Mouse (Mus musculus) kidney, embryonic 14.5 days (tissue): ENCODE results near the gene Porcn. TPM values are rescaled to one million over a fixed set of nuclear protein-coding genes. Genes with fewer than 3 reads are reported as not detected.
A peak's percentile ranks its signal among the peaks of the same experiment; 100 is the strongest.

Source experiments
- ATAC-seq: fragments of 200-750 bp; cut with Nextera tagmentation; 2 replicates; pipeline ENCODE4 v1.8.0; 2017; ENCODE audit warnings: moderate number of reproducible peaks, mild to moderate bottlenecking, moderate TSS enrichment, moderate library complexity; ENCODE audit not compliant: low FRiP score, low TSS enrichment
- H3K27ac ChIP-seq: fragments of 300-500 bp; sonication (generic); 2 replicates; pipeline ENCODE4 v1.5.1; 2014; ENCODE audit warnings: low read depth, mild to moderate bottlenecking, low read length, moderate library complexity, mixed read lengths
- H3K27me3 ChIP-seq: fragments of 300-500 bp; sonication (generic); 2 replicates; pipeline ENCODE4 v1.6.1; 2014; ENCODE audit warnings: mild to moderate bottlenecking, low read length; ENCODE audit not compliant: control insufficient read depth, insufficient read depth
- H3K36me3 ChIP-seq: fragments of 300-500 bp; sonication (generic); 2 replicates; pipeline ENCODE4 v1.6.1; 2014; ENCODE audit warnings: low read length, mixed read lengths; ENCODE audit not compliant: control insufficient read depth, insufficient read depth
- H3K4me1 ChIP-seq: fragments of 300-500 bp; sonication (generic); 2 replicates; pipeline ENCODE4 v1.6.1; 2014; ENCODE audit warnings: low read length, mixed read lengths; ENCODE audit not compliant: control insufficient read depth, insufficient read depth
- H3K4me2 ChIP-seq: fragments of 300-500 bp; sonication (generic); replicated peaks from 2 replicates; pipeline ENCODE4 v1.6.1; 2014; ENCODE audit warnings: low read depth, mild to moderate bottlenecking, low read length
- H3K4me3 ChIP-seq: fragments of 300-500 bp; sonication (generic); 2 replicates; pipeline ENCODE4 v1.5.1; 2014; ENCODE audit warnings: mild to moderate bottlenecking, low read length
- H3K9ac ChIP-seq: fragments of 300-500 bp; sonication (generic); 2 replicates; pipeline ENCODE4 v1.6.1; 2014; ENCODE audit warnings: low read depth, mild to moderate bottlenecking, low read length, moderate library complexity
- H3K9me3 ChIP-seq: fragments of 300-500 bp; sonication (generic); 2 replicates; pipeline ENCODE4 v1.6.1; 2016; ENCODE audit warnings: low read length; ENCODE audit not compliant: control insufficient read depth
- WGBS: fragments of 180-500 bp; shearing (Covaris S2); extraction: QIAGEN DNeasy Blood & Tissue Kit; methylation state at CpG from one replicate; pipeline ENCODE4 v1.1.7; 2014; 5-methylcytosine and 5-hydroxymethylcytosine counted together
- polyA plus RNA-seq: library from polyadenylated mRNA; unstranded; fragments of >200 nt; fragmentation: Nextera tagmentation; extraction: Ambion mirVana; gene quantifications from 2 replicates; pipeline ENCODE4 v1.2.1, GENCODE M21; 2014

Gene Porcn
- 7.1 and 8.1 TPM in 2 replicates for polyA plus RNA-seq

DNA sequence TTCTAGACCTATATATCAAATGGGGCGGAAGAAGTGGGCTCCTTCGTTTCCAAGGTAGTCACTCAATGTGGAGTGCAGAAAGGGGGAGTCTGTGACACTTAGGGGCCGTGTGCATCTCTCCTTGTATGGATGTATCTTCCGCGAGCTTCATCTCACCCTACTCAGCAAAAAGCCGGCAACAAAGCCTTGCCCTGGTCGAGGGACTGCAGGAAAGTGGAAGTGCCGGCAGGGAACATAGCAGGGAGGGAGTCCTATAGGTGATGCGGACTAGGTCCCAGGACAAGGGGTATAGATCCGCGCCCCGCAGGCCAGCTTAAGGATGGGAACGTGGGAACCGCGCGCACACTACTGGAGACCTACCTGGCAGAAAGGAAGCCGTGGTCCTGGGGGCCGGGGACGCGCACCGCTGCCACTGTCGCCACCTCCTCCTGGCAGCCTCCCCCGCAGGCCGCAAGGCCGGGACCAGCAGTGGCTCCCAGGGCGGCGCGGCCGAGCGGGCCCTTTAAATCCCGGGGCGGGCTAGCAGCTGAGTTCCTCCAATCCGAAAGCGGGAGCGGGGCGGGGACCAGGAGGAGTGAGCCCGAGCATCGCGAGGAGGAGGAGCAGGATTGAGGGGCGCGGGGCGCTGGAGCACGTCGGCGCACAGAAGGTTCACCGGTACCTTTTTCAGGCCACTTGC, at the start of gene Porcn:
TSS of gene Porcn (minus strand) at position 511 of the 679 bp plus-strand sequence.
- 21% methylated on average over 42 of the region's 46 CpGs for WGBS
- H3K4me1 ChIP-seq = no peaks in the 10 kb centered on the region
- H3K9me3 ChIP-seq = no peaks in the 10 kb centered on the region
- no peak within 1 kb of the TSS for H3K27ac ChIP-seq
- H3K9ac ChIP-seq = peak within 1 kb of the TSS; percentile 57
- H3K4me3 ChIP-seq = peak within 1 kb of the TSS; percentile 45
- ATAC-seq = peak; percentile 98
- peak within 1 kb of the TSS; percentile 49 for H3K4me2 ChIP-seq
- no peaks in the 10 kb centered on the region for H3K36me3 ChIP-seq
- H3K27me3 ChIP-seq = no peaks in the 10 kb centered on the region

DNA sequence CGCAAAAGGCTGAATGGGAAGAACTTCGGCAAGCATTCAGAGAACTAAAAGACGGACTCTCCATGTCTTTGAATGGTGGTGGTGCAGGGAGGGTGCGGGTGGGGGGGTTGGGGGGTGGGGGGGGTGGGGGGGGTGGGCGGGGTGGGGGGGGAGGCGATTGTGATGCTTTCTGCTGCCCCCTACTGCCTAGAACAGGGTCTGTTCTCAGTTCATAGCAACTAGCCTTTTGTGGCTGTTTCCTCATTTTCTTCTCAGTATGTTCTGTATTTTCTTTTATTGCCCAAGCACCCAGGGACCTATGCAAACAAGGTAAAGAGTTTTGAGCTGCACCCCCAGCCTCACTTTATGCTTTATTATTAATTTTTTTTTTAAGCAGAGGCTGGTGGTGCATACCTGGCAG, 49.5 kb upstream of the Porcn start:
- no peaks in the 10 kb centered on the region for H3K36me3 ChIP-seq
- no peak overlapping the region for H3K4me3 ChIP-seq
- no peaks in the 10 kb centered on the region for H3K9me3 ChIP-seq
- H3K27me3 ChIP-seq = no peaks in the 10 kb centered on the region
- WGBS = 33% methylated on average over 3 of the region's 6 CpGs
- ATAC-seq = no peak
- H3K4me2 ChIP-seq = no peak overlapping the region
- no peak overlapping the region for H3K9ac ChIP-seq
- H3K4me1 ChIP-seq = no peaks in the 10 kb centered on the region
- no peak overlapping the region for H3K27ac ChIP-seq

DNA sequence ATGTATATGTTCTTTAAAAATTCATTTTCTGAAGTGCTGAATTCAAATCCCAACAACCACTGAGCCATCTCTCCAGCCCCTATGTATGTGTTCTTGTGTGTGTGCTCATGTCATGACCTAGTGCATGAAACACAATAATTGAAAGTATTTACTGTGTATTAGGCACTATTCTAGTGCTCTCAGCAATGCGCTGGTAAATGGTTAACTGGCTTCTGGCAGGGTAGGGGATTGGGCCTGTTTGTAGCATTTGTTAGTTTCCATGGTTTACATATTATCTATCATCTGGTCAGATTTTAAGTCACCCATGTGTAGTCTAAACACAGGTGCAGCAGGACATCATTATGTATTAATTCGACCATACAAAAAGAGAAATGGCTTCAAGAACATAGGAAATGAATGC, 47.4 kb upstream of the Porcn start:
- Histone ChIP-seq H3K27me3 (no peaks in the 10 kb centered on the region), H3K27ac (no peak overlapping the region), H3K4me3 (no peak overlapping the region), H3K9me3 (no peaks in the 10 kb centered on the region), H3K9ac (no peak overlapping the region), H3K36me3 (no peaks in the 10 kb centered on the region), H3K4me1 (no peaks in the 10 kb centered on the region), H3K4me2 (no peak overlapping the region)
- ATAC-seq = no peak
- WGBS = 79% methylated on average over 2 of the region's 2 CpGs

DNA sequence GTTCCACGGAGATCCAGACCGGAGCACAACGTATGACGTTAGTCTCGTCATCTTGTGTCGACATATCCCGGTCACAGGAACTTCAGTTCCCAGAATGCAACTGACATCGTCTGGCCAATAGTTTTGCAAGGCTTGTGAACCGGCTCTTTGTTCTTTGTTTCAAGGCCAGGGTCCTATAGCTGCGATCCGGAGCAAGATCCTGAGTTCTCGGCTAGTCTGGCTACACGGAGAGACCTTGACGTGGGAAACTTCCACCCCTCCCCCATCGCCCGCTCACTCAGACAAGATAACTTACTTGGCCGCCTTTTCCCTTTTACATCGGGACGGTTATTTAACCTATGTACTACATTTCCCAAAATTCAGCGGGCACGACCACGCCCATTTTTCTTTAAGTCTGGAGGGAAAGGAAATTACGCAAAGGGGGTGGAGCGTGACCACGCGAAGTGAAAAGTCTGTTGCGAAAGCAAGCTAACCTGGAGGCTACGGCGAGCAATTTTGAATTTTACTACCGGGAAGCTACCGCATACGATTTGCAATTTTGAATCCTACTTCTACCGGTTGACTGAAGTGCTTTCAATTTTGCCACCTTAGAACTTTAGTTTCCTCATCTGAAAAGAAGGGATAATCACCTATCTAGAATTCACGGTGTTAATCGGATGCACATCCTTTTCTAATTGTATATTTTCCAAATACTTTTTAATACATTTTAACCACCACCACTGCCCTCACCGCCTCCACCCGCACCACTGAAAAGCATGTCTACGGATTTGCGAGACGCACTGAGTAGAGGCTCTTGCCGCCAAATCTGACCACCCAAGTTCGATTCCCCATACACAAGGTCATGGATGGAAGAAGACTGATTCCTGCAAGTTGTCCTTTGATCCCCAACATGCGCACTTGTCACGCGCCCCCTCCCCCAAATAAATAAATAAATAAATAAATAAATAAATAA, 46.3 kb upstream of the Porcn start, which contains the start of gene Ftsj1:
TSS of gene Ftsj1 (minus strand) at position 73 of the 952 bp plus-strand sequence.
- H3K27me3 ChIP-seq = no peaks in the 10 kb centered on the region
- peak within 1 kb of the TSS; percentile 63 for H3K9ac ChIP-seq
- H3K4me2 ChIP-seq = peak within 1 kb of the TSS; percentile 59
- H3K9me3 ChIP-seq = no peaks in the 10 kb centered on the region
- H3K27ac ChIP-seq = peak within 1 kb of the TSS; percentile 51; the same call in 1 of the 2 replicates
- 19% methylated on average over 45 of the region's 45 CpGs for WGBS
- H3K4me1 ChIP-seq = no peaks in the 10 kb centered on the region
- no peaks in the 10 kb centered on the region for H3K36me3 ChIP-seq
- ATAC-seq = peak; percentile 93
- H3K4me3 ChIP-seq = peak within 1 kb of the TSS; percentile 58

DNA sequence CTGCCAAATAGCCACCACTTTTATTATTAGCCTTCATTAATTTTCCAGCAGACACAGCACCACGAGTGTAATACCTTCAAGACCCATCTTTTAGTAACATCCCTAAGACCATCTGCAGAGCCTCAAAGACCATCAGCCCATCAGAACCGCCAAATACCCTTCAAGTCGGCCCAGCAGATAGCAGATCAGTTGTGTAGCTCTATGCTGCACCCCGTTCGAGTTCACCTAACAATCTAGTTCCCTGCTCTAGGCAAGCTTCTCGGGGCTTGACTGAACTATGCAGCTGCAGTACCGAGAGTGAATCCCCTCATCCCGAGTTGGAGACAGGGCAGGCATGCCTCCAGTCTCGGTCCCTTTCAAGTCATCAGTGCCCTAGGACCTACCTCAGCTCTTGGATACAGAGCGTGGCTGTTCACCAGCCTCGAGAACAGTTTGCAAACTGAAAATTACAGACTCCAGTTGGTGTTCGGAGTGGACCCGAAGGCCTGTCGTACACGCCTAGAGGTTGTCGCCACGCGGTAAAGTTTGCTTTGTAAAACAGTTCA, 45.5 kb upstream of the Porcn start:
- Histone ChIP-seq H3K9ac (peak overlapping the region; percentile 63), H3K36me3 (no peaks in the 10 kb centered on the region), H3K4me3 (peak overlapping the region; percentile 58), H3K4me1 (no peaks in the 10 kb centered on the region), H3K27ac (no peak overlapping the region), H3K4me2 (peak overlapping the region; percentile 59), H3K9me3 (no peaks in the 10 kb centered on the region), H3K27me3 (no peaks in the 10 kb centered on the region)
- no peak for ATAC-seq
- 25% methylated on average over 18 of the region's 18 CpGs for WGBS

DNA sequence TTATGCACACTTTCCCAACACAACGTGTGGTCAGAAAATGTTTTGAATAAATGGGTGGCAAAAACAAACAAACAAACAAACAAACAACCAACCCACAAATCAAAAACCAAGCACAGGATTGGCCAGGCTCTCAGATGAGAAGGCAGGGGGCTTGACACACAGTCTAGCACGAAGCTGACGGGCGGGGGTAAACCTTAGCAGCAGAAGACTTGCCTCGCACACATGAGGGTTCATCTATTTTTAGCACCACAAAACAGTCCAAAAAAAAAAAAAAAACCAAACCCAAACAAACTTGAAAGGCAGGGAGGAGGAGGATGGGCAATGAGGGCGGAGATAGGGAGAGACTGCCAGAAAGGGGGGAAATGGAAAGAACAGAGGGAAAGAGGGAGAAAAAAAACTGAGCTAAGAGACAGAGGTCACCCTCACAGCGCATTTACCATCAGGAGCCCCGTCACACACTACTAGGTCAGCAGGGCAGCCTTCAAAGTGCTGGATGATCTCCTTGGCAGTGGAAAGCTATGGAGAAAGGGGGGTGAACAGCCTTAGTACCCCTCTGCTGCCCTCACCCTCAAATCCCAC, 42.3 kb upstream of the Porcn start:
- Histone ChIP-seq H3K4me3 (no peak overlapping the region), H3K9ac (no peak overlapping the region), H3K4me2 (no peak overlapping the region), H3K36me3 (peaks cover 3% of the 10 kb centered on the region; the same call in 1 of the 2 replicates), H3K4me1 (no peaks in the 10 kb centered on the region), H3K27me3 (no peaks in the 10 kb centered on the region), H3K9me3 (no peaks in the 10 kb centered on the region), H3K27ac (no peak overlapping the region)
- 85% methylated on average over 8 of the region's 8 CpGs for WGBS
- no peak for ATAC-seq

DNA sequence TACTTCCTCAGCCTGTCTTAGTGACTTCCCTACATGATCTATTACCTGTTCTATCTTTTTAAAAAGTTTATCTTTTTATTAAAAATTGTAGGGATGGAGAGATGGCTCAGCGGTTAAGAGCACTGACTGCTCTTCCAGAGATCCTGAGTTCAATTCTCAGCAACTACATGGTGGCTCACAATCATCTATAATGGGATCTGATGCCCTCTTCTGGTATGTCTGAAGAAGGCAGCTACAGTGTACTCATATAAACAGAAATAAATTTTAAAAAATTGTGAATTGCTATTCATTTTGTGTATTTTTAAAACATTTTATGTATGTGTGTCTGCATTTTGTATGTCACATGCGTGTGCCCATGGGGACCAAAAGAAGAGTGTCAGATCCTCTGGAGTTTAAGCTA, 41.4 kb upstream of the Porcn start:
- H3K4me1 ChIP-seq = no peaks in the 10 kb centered on the region

DNA sequence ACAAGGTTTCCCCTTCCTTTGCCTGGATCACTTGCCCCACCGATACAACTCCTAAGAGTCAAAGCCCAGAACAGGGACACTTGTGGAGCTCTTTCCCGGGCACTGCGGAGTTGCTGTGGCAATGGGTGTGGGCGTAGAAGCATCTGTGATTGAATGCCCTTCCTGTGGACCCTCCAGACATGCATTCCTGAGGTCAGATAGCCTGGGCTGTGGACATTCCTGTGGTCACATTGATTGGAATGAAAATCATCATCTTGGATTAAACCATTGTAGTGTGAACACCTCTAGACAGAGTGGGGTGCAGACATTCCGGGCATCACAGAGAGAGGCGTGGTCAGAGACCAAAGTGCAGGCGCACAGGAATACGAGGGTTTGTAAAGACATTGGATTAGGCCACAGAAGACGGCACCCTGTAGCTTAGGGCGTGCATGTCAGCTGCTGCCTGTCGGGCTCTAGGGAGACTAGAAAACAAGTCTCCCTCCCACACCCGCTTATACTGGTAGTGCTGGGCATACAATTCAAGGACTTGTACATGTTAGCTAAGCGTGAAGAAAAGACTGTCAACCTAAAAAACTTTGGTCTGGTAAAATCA, 32.6 kb upstream of the Porcn start:
- WGBS = 85% methylated on average over 13 of the region's 13 CpGs
- Histone ChIP-seq H3K9ac (no peak overlapping the region), H3K27me3 (no peaks in the 10 kb centered on the region)

More for the DNA sequence above, 41.4 kb upstream of the Porcn start:
- Histone ChIP-seq H3K27me3 (no peaks in the 10 kb centered on the region), H3K4me3 (no peak overlapping the region), H3K36me3 (peaks cover 3% of the 10 kb centered on the region; the same call in 1 of the 2 replicates), H3K27ac (no peak overlapping the region), H3K4me2 (no peak overlapping the region), H3K9me3 (no peaks in the 10 kb centered on the region), H3K9ac (no peak overlapping the region)
- ATAC-seq = no peak
- 71% methylated on average over 2 of the region's 2 CpGs for WGBS

More for the DNA sequence above, 32.6 kb upstream of the Porcn start:
- no peaks in the 10 kb centered on the region for H3K9me3 ChIP-seq
- no peaks in the 10 kb centered on the region for H3K4me1 ChIP-seq
- no peak overlapping the region for H3K27ac ChIP-seq
- no peak overlapping the region for H3K4me3 ChIP-seq
- no peak overlapping the region for H3K4me2 ChIP-seq
- no peaks in the 10 kb centered on the region; the same call in 1 of the 2 replicates for H3K36me3 ChIP-seq
- no peak for ATAC-seq
